In the genomic region with DNA sequence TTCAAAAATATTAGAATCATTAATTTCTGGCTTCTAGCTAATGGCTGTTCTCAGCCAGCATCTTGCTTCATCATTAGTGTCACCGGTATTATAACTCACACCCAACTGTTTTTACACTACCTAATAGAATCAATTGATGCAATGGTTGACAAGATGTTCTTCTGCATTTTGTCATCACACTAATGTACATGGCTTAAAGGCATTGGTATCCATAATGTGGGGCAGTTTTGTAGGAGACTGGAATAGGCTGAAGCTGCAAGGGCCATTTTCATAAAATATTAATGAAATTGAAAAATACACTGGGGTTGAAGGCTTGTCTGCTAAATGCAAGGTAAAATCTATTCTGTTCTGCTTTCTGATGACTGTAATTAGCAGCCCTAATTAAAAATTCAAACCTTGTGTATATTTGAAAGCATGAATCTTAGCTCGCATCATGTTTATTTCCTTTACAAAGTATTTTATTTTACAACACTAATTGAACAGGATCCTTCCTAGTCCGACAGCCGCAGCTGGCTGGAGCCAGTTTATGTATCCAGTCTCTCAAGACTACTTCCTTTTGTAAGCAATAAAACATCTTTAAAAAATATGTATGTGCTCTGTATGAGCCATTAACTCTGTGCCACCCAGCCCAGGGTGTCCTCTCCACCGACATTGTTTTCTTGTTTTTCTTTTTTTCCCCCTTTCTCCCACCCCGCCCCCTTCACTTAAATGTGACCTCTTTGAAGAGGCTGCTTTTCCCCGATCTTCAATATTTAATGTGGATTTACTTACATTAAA, we compare ENCODE assay signal across 25 mouse cellular contexts.
DNase-seq lines count a peak whose midpoint lies in the region; ATAC-seq and TF ChIP-seq lines count a peak whose summit lies in the region.
"Had no signal": no experiment of that assay in that cellular context is flagged by ENCODE, and none has a peak within 500 bp of the region (broad histone marks: within the 10 kb centered on the region; RNA-seq: fewer than 3 reads in every experiment).

No protein-coding gene starts in this region.

- peak overlapping the region; percentile 43; the same call in 1 of the 2 replicates for H3K27ac ChIP-seq in intestine, embryonic 14.5 days (ENCODE audit: low read depth)
- H3K27ac ChIP-seq in intestine, postnatal 0 days (ENCODE audit: low read depth, low read length) = no peak overlapping the region
- H3K27ac ChIP-seq in kidney, embryonic 14.5 days (ENCODE audit: low read depth, low read length) = no peak overlapping the region
- peak overlapping the region; percentile 28; the same call in 1 of the 2 replicates for H3K27ac ChIP-seq in neural tube, embryonic 13.5 days (replicated peaks)
- H3K27ac ChIP-seq in neural tube, embryonic 15.5 days (replicated peaks) = no peak overlapping the region
- H3K27ac ChIP-seq: forebrain, embryonic 13.5 days; heart, embryonic 15.5 days; hindbrain, embryonic 12.5 days; layer of hippocampus, adult 2 months; left cerebral cortex, adult 2 months; limb, embryonic 12.5 days; liver, embryonic 15.5 days; lung, embryonic 15.5 days had no signal

- no peak for ATAC-seq in intestine, embryonic 14.5 days (replicated peaks; ENCODE audit: low FRiP score, low TSS enrichment, low read depth)
- ATAC-seq in intestine, postnatal 0 days = no peak
- no peak for ATAC-seq in kidney, embryonic 14.5 days (ENCODE audit: low FRiP score, low TSS enrichment)
- ATAC-seq in neural tube, embryonic 13.5 days (ENCODE audit: low read depth) = peak; percentile 76
- no peak for ATAC-seq in neural tube, embryonic 15.5 days (ENCODE audit: low FRiP score)
- ATAC-seq: CD4-positive, CD25-positive, alpha-beta regulatory T cell, adult 4 months; forebrain, embryonic 13.5 days; inflammation-experienced regulatory T-cells, adult 6 months had no signal

- H3K9me3 ChIP-seq in intestine, embryonic 14.5 days (ENCODE audit: control insufficient read depth, low read length) = no peaks in the 10 kb centered on the region
- no peaks in the 10 kb centered on the region for H3K9me3 ChIP-seq in intestine, postnatal 0 days (ENCODE audit: control insufficient read depth)
- no peaks in the 10 kb centered on the region for H3K9me3 ChIP-seq in kidney, embryonic 14.5 days (ENCODE audit: control insufficient read depth, low read length)
- H3K9me3 ChIP-seq in neural tube, embryonic 13.5 days = no peaks in the 10 kb centered on the region
- H3K9me3 ChIP-seq in neural tube, embryonic 15.5 days (replicated peaks) = no peaks in the 10 kb centered on the region
- H3K9me3 ChIP-seq: forebrain, embryonic 13.5 days; heart, embryonic 15.5 days; hindbrain, embryonic 12.5 days; limb, embryonic 12.5 days; liver, embryonic 15.5 days; lung, embryonic 15.5 days had no signal

- WGBS in intestine, embryonic 14.5 days = 48% methylated on average over 7 of the region's 7 CpGs
- WGBS in intestine, postnatal 0 days = 71% methylated on average over 7 of the region's 7 CpGs
- WGBS in kidney, embryonic 14.5 days = 63% methylated on average over 7 of the region's 7 CpGs
- WGBS in neural tube, embryonic 13.5 days = 50% methylated on average over 7 of the region's 7 CpGs
- 49% methylated on average over 7 of the region's 7 CpGs for WGBS in neural tube, embryonic 15.5 days

- no peak for DNase-seq in intestine, embryonic 14.5 days (ENCODE audit: low spot score)
- peak; percentile 14 for DNase-seq in kidney, postnatal 10 days
- DNase-seq in urinary bladder, adult 18-20 months (ENCODE audit: low spot score in 2 of 2) = no peak
- DNase-seq: adrenal gland, postnatal 14 days; cerebellum, adult 11 months; cerebellum, adult 9-10 months; cerebellum, postnatal 36 days; gastrocnemius, postnatal 10 days; kidney, postnatal 36 days; right cerebral cortex, postnatal 4 days had no signal

- H3K36me3 ChIP-seq in intestine, embryonic 14.5 days (ENCODE audit: control insufficient read depth, insufficient read depth, low read length) = no peaks in the 10 kb centered on the region
- H3K36me3 ChIP-seq in intestine, postnatal 0 days (ENCODE audit: control insufficient read depth, insufficient read depth) = no peaks in the 10 kb centered on the region
- no peaks in the 10 kb centered on the region for H3K36me3 ChIP-seq in kidney, embryonic 14.5 days (ENCODE audit: control insufficient read depth, insufficient read depth, low read length)
- H3K36me3 ChIP-seq in neural tube, embryonic 13.5 days = no peaks in the 10 kb centered on the region
- no peaks in the 10 kb centered on the region for H3K36me3 ChIP-seq in neural tube, embryonic 15.5 days
- H3K36me3 ChIP-seq: heart, embryonic 15.5 days; hindbrain, embryonic 12.5 days; limb, embryonic 12.5 days; liver, embryonic 15.5 days; lung, embryonic 15.5 days had no signal

- no peak for TF ChIP-seq CTCF in intestine, postnatal 0 days (IDR thresholded peaks at IDR 0.05; ENCODE audit: low read depth)

- no peak overlapping the region; the same call in 1 of the 2 replicates for H3K4me2 ChIP-seq in intestine, embryonic 14.5 days (ENCODE audit: low read length)
- no peak overlapping the region for H3K4me2 ChIP-seq in intestine, postnatal 0 days (replicated peaks; ENCODE audit: low read depth)
- H3K4me2 ChIP-seq in kidney, embryonic 14.5 days (replicated peaks; ENCODE audit: low read depth, low read length) = no peak overlapping the region
- no peak overlapping the region for H3K4me2 ChIP-seq in neural tube, embryonic 13.5 days
- H3K4me2 ChIP-seq in neural tube, embryonic 15.5 days = no peak overlapping the region
- H3K4me2 ChIP-seq: forebrain, embryonic 13.5 days; heart, embryonic 15.5 days; hindbrain, embryonic 12.5 days; limb, embryonic 12.5 days; liver, embryonic 15.5 days; lung, embryonic 15.5 days; midbrain, embryonic 11.5 days had no signal

- no peak overlapping the region for H3K9ac ChIP-seq in intestine, embryonic 14.5 days (ENCODE audit: low read length)
- H3K9ac ChIP-seq in intestine, postnatal 0 days (ENCODE audit: low read depth, low read length) = no peak overlapping the region
- H3K9ac ChIP-seq in kidney, embryonic 14.5 days (ENCODE audit: low read depth, low read length) = no peak overlapping the region
- no peak overlapping the region for H3K9ac ChIP-seq in neural tube, embryonic 13.5 days
- no peak overlapping the region for H3K9ac ChIP-seq in neural tube, embryonic 15.5 days (replicated peaks)
- H3K9ac ChIP-seq: forebrain, embryonic 13.5 days; heart, embryonic 15.5 days; hindbrain, embryonic 12.5 days; limb, embryonic 12.5 days; liver, embryonic 15.5 days; lung, embryonic 15.5 days had no signal

- no peak overlapping the region for H3K4me3 ChIP-seq in intestine, embryonic 14.5 days (ENCODE audit: low read depth, low read length)
- H3K4me3 ChIP-seq in intestine, postnatal 0 days (ENCODE audit: low read depth, low read length) = no peak overlapping the region
- no peak overlapping the region for H3K4me3 ChIP-seq in kidney, embryonic 14.5 days (ENCODE audit: low read length)
- no peak overlapping the region for H3K4me3 ChIP-seq in neural tube, embryonic 13.5 days
- H3K4me3 ChIP-seq in neural tube, embryonic 15.5 days (replicated peaks) = no peak overlapping the region
- H3K4me3 ChIP-seq: forebrain, embryonic 13.5 days; heart, embryonic 15.5 days; hindbrain, embryonic 12.5 days; layer of hippocampus, adult 2 months; left cerebral cortex, adult 2 months; limb, embryonic 12.5 days; liver, embryonic 15.5 days; lung, embryonic 15.5 days had no signal

- H3K4me1 ChIP-seq in intestine, embryonic 14.5 days (replicated peaks; ENCODE audit: control insufficient read depth, insufficient read depth, low read length) = 0 out of 2 replicates have a peak, but pooled peaks cover 7% of the 10 kb centered on the region
- no peaks in the 10 kb centered on the region for H3K4me1 ChIP-seq in intestine, postnatal 0 days (replicated peaks; ENCODE audit: control insufficient read depth, insufficient read depth, low read length)
- no peaks in the 10 kb centered on the region for H3K4me1 ChIP-seq in kidney, embryonic 14.5 days (ENCODE audit: control insufficient read depth, insufficient read depth, low read length)
- 0 out of 2 replicates have a peak, but pooled peaks cover 8% of the 10 kb centered on the region for H3K4me1 ChIP-seq in neural tube, embryonic 13.5 days (replicated peaks)
- no peaks in the 10 kb centered on the region for H3K4me1 ChIP-seq in neural tube, embryonic 15.5 days
- H3K4me1 ChIP-seq: forebrain, embryonic 13.5 days; heart, embryonic 15.5 days; hindbrain, embryonic 12.5 days; limb, embryonic 12.5 days; liver, embryonic 15.5 days; lung, embryonic 15.5 days had no signal

- no peaks in the 10 kb centered on the region for H3K27me3 ChIP-seq in intestine, embryonic 14.5 days (replicated peaks; ENCODE audit: control insufficient read depth, insufficient read depth, low read length)
- no peaks in the 10 kb centered on the region for H3K27me3 ChIP-seq in intestine, postnatal 0 days (replicated peaks; ENCODE audit: control insufficient read depth, insufficient read depth, low read length)
- H3K27me3 ChIP-seq in kidney, embryonic 14.5 days (ENCODE audit: control insufficient read depth, insufficient read depth, low read length) = no peaks in the 10 kb centered on the region
- 0 out of 2 replicates have a peak, but pooled peaks cover 3% of the 10 kb centered on the region for H3K27me3 ChIP-seq in neural tube, embryonic 13.5 days
- H3K27me3 ChIP-seq in neural tube, embryonic 15.5 days (replicated peaks) = no peaks in the 10 kb centered on the region
- H3K27me3 ChIP-seq: forebrain, embryonic 13.5 days; heart, embryonic 15.5 days; hindbrain, embryonic 12.5 days; limb, embryonic 12.5 days; liver, embryonic 15.5 days; lung, embryonic 15.5 days had no signal

Comparison
In these comparisons a context has a peak if more than half of its experiments do, and no peak if none do; other contexts are left out.
1. H3K27ac ChIP-seq: peak in intestine, embryonic 14.5 days (single experiment) and neural tube, embryonic 13.5 days (single experiment); none in intestine, postnatal 0 days (single experiment), kidney, embryonic 14.5 days (single experiment) and neural tube, embryonic 15.5 days (single experiment).